Mouse (Mus musculus) forebrain, embryonic 16.5 days (tissue): Measurements from ENCODE around the gene Kcnk3. TPM values are rescaled to one million over a fixed set of nuclear protein-coding genes. Genes with fewer than 3 reads are reported as not detected.

Experiments
- ATAC-seq: fragments of 200-750 bp; cut with Nextera tagmentation; 2 replicates; pipeline ENCODE4 v1.8.0; 2017; ENCODE audit warnings: mild to moderate bottlenecking, moderate library complexity
- H3K27ac ChIP-seq: fragments of 300-500 bp; sonication (generic); 2 replicates; pipeline ENCODE4 v1.5.1; 2014; ENCODE audit warnings: low read length, control low read depth
- H3K27me3 ChIP-seq: fragments of 300-500 bp; sonication (generic); replicated peaks from 2 replicates; pipeline ENCODE4 v1.6.1; 2014; ENCODE audit warnings: low read length; ENCODE audit not compliant: control insufficient read depth, insufficient read depth
- H3K36me3 ChIP-seq: fragments of 300-500 bp; sonication (generic); 2 replicates; pipeline ENCODE4 v1.6.1; 2014; ENCODE audit not compliant: control insufficient read depth, insufficient read depth
- H3K4me1 ChIP-seq: fragments of 300-500 bp; sonication (generic); replicated peaks from 2 replicates; pipeline ENCODE4 v1.6.1; 2014; ENCODE audit warnings: low read length; ENCODE audit not compliant: control insufficient read depth, insufficient read depth
- H3K4me2 ChIP-seq: fragments of 300-500 bp; sonication (generic); 2 replicates; pipeline ENCODE4 v1.6.1; 2014; ENCODE audit warnings: mild to moderate bottlenecking, low read length, control low read depth
- H3K4me3 ChIP-seq: fragments of 300-500 bp; sonication (generic); replicated peaks from 2 replicates; pipeline ENCODE4 v1.5.1; 2014; ENCODE audit warnings: mild to moderate bottlenecking, low read length, control low read depth
- H3K9ac ChIP-seq: fragments of 300-500 bp; sonication (generic); replicated peaks from 2 replicates; pipeline ENCODE4 v1.6.1; 2014; ENCODE audit warnings: low read depth, low read length, control low read depth
- H3K9me3 ChIP-seq: fragments of 300-500 bp; sonication (generic); 2 replicates; pipeline ENCODE4 v1.6.1; 2016; ENCODE audit warnings: low read length; ENCODE audit not compliant: control insufficient read depth
- WGBS: fragments of 180-500 bp; shearing (Covaris S2); extraction: QIAGEN DNeasy Blood & Tissue Kit; methylation state at CpG from one replicate; pipeline ENCODE4 v1.1.7; 2014; 5-methylcytosine and 5-hydroxymethylcytosine counted together
- polyA plus RNA-seq: library from polyadenylated mRNA; unstranded; fragments of >200 nt; fragmentation: Nextera tagmentation; extraction: Ambion mirVana; gene quantifications from 2 replicates; pipeline ENCODE4 v1.2.1, GENCODE M21; 2015

Gene Kcnk3
- polyA plus RNA-seq, 1 experiment from 2014 or later = 2.8 TPM

GRCm38 (mm10) chr5:30559421-30559820 is 28.5 kb upstream of the Kcnk3 start:
- Histone ChIP-seq H3K9me3 (no peaks in the 10 kb centered on the region; the same call in 1 of the 2 replicates), H3K27ac (no peak overlapping the region), H3K27me3 (no peaks in the 10 kb centered on the region), H3K9ac (no peak overlapping the region), H3K4me1 (no peaks in the 10 kb centered on the region; the same call in 1 of the 2 replicates), H3K4me3 (no peak overlapping the region), H3K4me2 (no peak overlapping the region), H3K36me3 (no peaks in the 10 kb centered on the region)
- WGBS = 92% methylated on average over 3 of the region's 3 CpGs
- no peak for ATAC-seq

- WGBS = 26% methylated on average over 3 of the region's 3 CpGs
- H3K9me3 ChIP-seq = no peaks in the 10 kb centered on the region; the same call in 1 of the 2 replicates
These were observed 27.9 kb upstream of the Kcnk3 start for GRCm38 (mm10) chr5:30559986-30560493.

GRCm38 (mm10) chr5:30568479-30568878 is 19.5 kb upstream of the Kcnk3 start:
- WGBS = 96% methylated on average over 1 of the region's 1 CpGs
- Histone ChIP-seq H3K36me3 (no peaks in the 10 kb centered on the region), H3K4me1 (no peaks in the 10 kb centered on the region), H3K9me3 (no peaks in the 10 kb centered on the region), H3K9ac (no peak overlapping the region), H3K27me3 (no peaks in the 10 kb centered on the region), H3K27ac (no peak overlapping the region), H3K4me2 (no peak overlapping the region), H3K4me3 (no peak overlapping the region)
- no peak for ATAC-seq

More at GRCm38 (mm10) chr5:30559986-30560493, 27.9 kb upstream of the Kcnk3 start:
- Histone ChIP-seq H3K4me3 (no peak overlapping the region), H3K4me2 (no peak overlapping the region), H3K4me1 (no peaks in the 10 kb centered on the region; the same call in 1 of the 2 replicates), H3K9ac (no peak overlapping the region), H3K27ac (no peak overlapping the region), H3K36me3 (no peaks in the 10 kb centered on the region), H3K27me3 (no peaks in the 10 kb centered on the region)
- ATAC-seq = no peak

GRCm38 (mm10) chr5:30571820-30572219 is 16.1 kb upstream of the Kcnk3 start:
- Histone ChIP-seq H3K4me3 (no peak overlapping the region), H3K36me3 (no peaks in the 10 kb centered on the region), H3K4me1 (no peaks in the 10 kb centered on the region), H3K27me3 (no peaks in the 10 kb centered on the region), H3K9ac (no peak overlapping the region), H3K9me3 (no peaks in the 10 kb centered on the region), H3K27ac (no peak overlapping the region), H3K4me2 (no peak overlapping the region)
- no peak for ATAC-seq
- 86% methylated on average over 5 of the region's 5 CpGs for WGBS

GRCm38 (mm10) chr5:30574367-30574766 is 13.6 kb upstream of the Kcnk3 start:
- no peak overlapping the region for H3K4me3 ChIP-seq
- H3K27me3 ChIP-seq = no peaks in the 10 kb centered on the region
- no peak overlapping the region for H3K4me2 ChIP-seq
- H3K4me1 ChIP-seq = peaks cover 7% of the 10 kb centered on the region
- no peak for ATAC-seq
- no peaks in the 10 kb centered on the region for H3K36me3 ChIP-seq
- WGBS = 92% methylated on average over 8 of the region's 8 CpGs
- H3K9ac ChIP-seq = no peak overlapping the region
- H3K9me3 ChIP-seq = no peaks in the 10 kb centered on the region
- H3K27ac ChIP-seq = no peak overlapping the region

- Histone ChIP-seq H3K9me3 (no peaks in the 10 kb centered on the region), H3K27me3 (no peaks in the 10 kb centered on the region), H3K36me3 (no peaks in the 10 kb centered on the region), H3K9ac (no peak overlapping the region), H3K4me2 (no peak overlapping the region), H3K4me3 (no peak overlapping the region), H3K27ac (no peak overlapping the region), H3K4me1 (peaks cover 11% of the 10 kb centered on the region)
- 83% methylated on average over 7 of the region's 7 CpGs for WGBS
- ATAC-seq = no peak
These were observed 11.7 kb upstream of the Kcnk3 start for GRCm38 (mm10) chr5:30576233-30576632.

GRCm38 (mm10) chr5:30577251-30577650 is 10.7 kb upstream of the Kcnk3 start:
- H3K36me3 ChIP-seq = no peaks in the 10 kb centered on the region
- H3K27me3 ChIP-seq = no peaks in the 10 kb centered on the region
- H3K9me3 ChIP-seq = no peaks in the 10 kb centered on the region
- H3K4me1 ChIP-seq = peaks cover 11% of the 10 kb centered on the region
- whole genome bisulfite sequencing = 76% methylated on average over 9 of the region's 9 CpGs
- H3K9ac ChIP-seq = no peak overlapping the region
- no peak overlapping the region for H3K4me3 ChIP-seq
- no peak overlapping the region for H3K4me2 ChIP-seq
- ATAC-seq = no peak
- H3K27ac ChIP-seq = no peak overlapping the region

GRCm38 (mm10) chr5:30577654-30578310 is 10.2 kb upstream of the Kcnk3 start:
- peak; percentile 73 for ATAC-seq
- no peak overlapping the region for H3K4me2 ChIP-seq
- H3K4me3 ChIP-seq = no peak overlapping the region
- H3K4me1 ChIP-seq = peaks cover 11% of the 10 kb centered on the region
- no peaks in the 10 kb centered on the region for H3K9me3 ChIP-seq
- WGBS = 59% methylated on average over 12 of the region's 12 CpGs
- peak overlapping the region; percentile 41; the same call in 1 of the 2 replicates for H3K27ac ChIP-seq
- H3K36me3 ChIP-seq = no peaks in the 10 kb centered on the region
- H3K27me3 ChIP-seq = no peaks in the 10 kb centered on the region
- no peak overlapping the region; the same call in 1 of the 2 replicates for H3K9ac ChIP-seq

GRCm38 (mm10) chr5:30578445-30579080 is 9.4 kb upstream of the Kcnk3 start:
- ATAC-seq = no peak; the same call in 1 of the 2 replicates
- no peaks in the 10 kb centered on the region for H3K27me3 ChIP-seq
- no peaks in the 10 kb centered on the region for H3K36me3 ChIP-seq
- no peak overlapping the region for H3K4me3 ChIP-seq
- no peak overlapping the region for H3K9ac ChIP-seq
- H3K4me2 ChIP-seq = no peak overlapping the region
- no peaks in the 10 kb centered on the region for H3K9me3 ChIP-seq
- peaks cover 11% of the 10 kb centered on the region for H3K4me1 ChIP-seq
- H3K27ac ChIP-seq = no peak overlapping the region
- WGBS = 73% methylated on average over 6 of the region's 6 CpGs
